Mouse (Mus musculus) ES-E14 (cell line): ENCODE results near the gene Fh1. TPM values are rescaled to one million over a fixed set of nuclear protein-coding genes. Genes with fewer than 3 reads are reported as not detected.
A peak's percentile ranks its signal among the peaks of the same experiment; 100 is the strongest.

Source experiments
- DNase-seq: peaks from one replicate; pipeline ENCODE4 v3.0.0-alpha.2; 2013; ENCODE audit warnings: low read depth, low spot score
- H3K27ac ChIP-seq: 2 replicates; pipeline ENCODE4 v1.5.1; 2012; ENCODE audit warnings: low read depth, mild to moderate bottlenecking, low read length, moderate library complexity, mixed read lengths; ENCODE audit not compliant: poor library complexity, insufficient read depth, severe bottlenecking
- H3K36me3 ChIP-seq: 2 replicates; pipeline ENCODE4 v1.6.1; 2012; ENCODE audit warnings: mild to moderate bottlenecking, low read length, moderate library complexity, mixed read lengths; ENCODE audit not compliant: control insufficient read depth, poor library complexity, insufficient read depth, severe bottlenecking
- H3K4me1 ChIP-seq, 2 experiments: fragments of 150-350 bp in 1 of 2; sonication (generic) in 1 of 2; 2 replicates each; pipeline ENCODE4 v1.6.1; 2012; ENCODE audit warnings: low read length in 2 of 2, mild to moderate bottlenecking in 1 of 2, mixed read lengths in 1 of 2; ENCODE audit not compliant: control insufficient read depth in 2 of 2, insufficient read depth in 2 of 2, poor library complexity in 1 of 2
- H3K4me3 ChIP-seq, 2 experiments: fragments of 150-350 bp in 1 of 2; sonication (generic) in 1 of 2; 2 replicates each; pipeline ENCODE4 v1.5.1; 2012; ENCODE audit warnings: low read length in 2 of 2, low read depth in 1 of 2, mild to moderate bottlenecking in 1 of 2, mixed read lengths in 1 of 2; ENCODE audit not compliant: insufficient read depth in 1 of 2, poor library complexity in 1 of 2, severe bottlenecking in 1 of 2
- H3K9ac ChIP-seq: 2 replicates; pipeline ENCODE4 v1.6.1; 2012; ENCODE audit warnings: low read depth, mild to moderate bottlenecking, low read length, mixed read lengths; ENCODE audit not compliant: poor library complexity, insufficient read depth, severe bottlenecking
- H3K9me3 ChIP-seq: fragments of 150-350 bp; sonication (generic); 2 replicates; pipeline ENCODE4 v1.6.1; 2012; ENCODE audit warnings: low read depth, mild to moderate bottlenecking, low read length; ENCODE audit not compliant: control insufficient read depth, insufficient read depth
- CHD2 ChIP-seq: IDR thresholded peaks from 2 replicates; pipeline ENCODE4 v1.6.1; 2014; ENCODE audit warnings: mild to moderate bottlenecking, low read depth, low read length, inconsistent platforms
- HCFC1 ChIP-seq: IDR thresholded peaks from 2 replicates; pipeline ENCODE4 v1.6.1; 2012; ENCODE audit warnings: low read length, inconsistent platforms, borderline replicate concordance; ENCODE audit not compliant: insufficient read depth
- MAFK ChIP-seq: IDR thresholded peaks from 2 replicates; pipeline ENCODE4 v1.6.1; 2014; ENCODE audit warnings: mild to moderate bottlenecking, low read depth, low read length, inconsistent platforms; ENCODE audit not compliant: insufficient read depth
- ZC3H11A ChIP-seq: IDR thresholded peaks from 2 replicates; pipeline ENCODE4 v1.6.1; 2012; ENCODE audit warnings: low read depth, mild to moderate bottlenecking, inconsistent platforms, low read length, borderline replicate concordance
- ZNF384 ChIP-seq: IDR thresholded peaks from 2 replicates; pipeline ENCODE4 v1.6.1; 2012; ENCODE audit warnings: low read depth, low read length, inconsistent platforms
- in situ Hi-C, 2 experiments: fragments of 600-800 bp; cut with MboI; formaldehyde crosslinking; loops; one replicate each; pipeline ENCODE4 v1.15.1; 2025; ENCODE audit warnings: low sequenced_read_pairs in 2 of 2, inconsistent platforms in 1 of 2; ENCODE audit not compliant: unreplicated experiment in 2 of 2
- total RNA-seq: library from RNA; depleted of rRNA; stranded (reverse); fragments of 300-350 nt; gene quantifications from 2 replicates; pipeline ENCODE4 v1.2.3, GENCODE M21; 2012

The Fh1 gene
- total RNA-seq, 1 experiment = 110 TPM

- Histone ChIP-seq H3K27ac (no peak overlapping the region), H3K4me3 (no peak overlapping the region), H3K9me3 (no peaks in the 10 kb centered on the region), H3K36me3 (no peaks in the 10 kb centered on the region), H3K4me1 (no peaks in the 10 kb centered on the region), H3K9ac (no peak overlapping the region)
- DNase-seq = no peak
- in situ Hi-C loops = no loop called here
- TF ChIP-seq MAFK (no peak), CHD2 (no peak), HCFC1 (no peak), ZNF384 (no peak), ZC3H11A (no peak)
These were observed 13.6 kb upstream of the Fh1 start for GRCm38 (mm10) chr1:175639072-175639471.

- Histone ChIP-seq H3K36me3 (no peaks in the 10 kb centered on the region), H3K27ac (no peak overlapping the region), H3K4me3 (no peak overlapping the region), H3K9ac (no peak overlapping the region), H3K4me1 (no peaks in the 10 kb centered on the region), H3K9me3 (no peaks in the 10 kb centered on the region)
- no peak for TF ChIP-seq ZC3H11A
- TF ChIP-seq HCFC1 = no peak
- no peak for TF ChIP-seq MAFK
- no peak for TF ChIP-seq CHD2
- TF ChIP-seq ZNF384 = no peak
- in situ Hi-C loops = no loop called here
- no peak for DNase-seq
These were observed 12.2 kb upstream of the Fh1 start for GRCm38 (mm10) chr1:175637677-175638076.

GRCm38 (mm10) chr1:175632470-175632869 lies 7.0 kb upstream of the Fh1 start:
- no peak overlapping the region for H3K9ac ChIP-seq
- peaks cover 0 to 2% of the 10 kb centered on the region in 2 experiments; a peak in 1 of 4 replicates for H3K4me1 ChIP-seq
- H3K36me3 ChIP-seq = no peaks in the 10 kb centered on the region
- H3K4me3 ChIP-seq = no peak overlapping the region
- in situ Hi-C loops = no loop called here
- H3K27ac ChIP-seq = no peak overlapping the region
- H3K9me3 ChIP-seq = no peaks in the 10 kb centered on the region
- no peak for TF ChIP-seq HCFC1
- no peak for TF ChIP-seq MAFK
- TF ChIP-seq CHD2 = no peak
- no peak for TF ChIP-seq ZNF384
- TF ChIP-seq ZC3H11A = no peak
- DNase-seq = no peak

- Histone ChIP-seq H3K4me3 (no peak overlapping the region), H3K9me3 (no peaks in the 10 kb centered on the region), H3K27ac (no peak overlapping the region), H3K4me1 (peaks cover 0 to 4% of the 10 kb centered on the region in 2 experiments; a peak in 1 of 4 replicates), H3K36me3 (no peaks in the 10 kb centered on the region), H3K9ac (no peak overlapping the region)
- no peak for TF ChIP-seq HCFC1
- no peak for TF ChIP-seq ZNF384
- TF ChIP-seq MAFK = no peak
- TF ChIP-seq CHD2 = no peak
- no peak for TF ChIP-seq ZC3H11A
- no peak for DNase-seq
- in situ Hi-C loops = no loop called here
These were observed 6.3 kb upstream of the Fh1 start for GRCm38 (mm10) chr1:175631721-175632221.

- no peak for DNase-seq
- peak; percentile 56; the same call in 1 of the 2 replicates for TF ChIP-seq MAFK
- TF ChIP-seq HCFC1 = no peak
- Histone ChIP-seq H3K27ac (no peak overlapping the region), H3K9ac (no peak overlapping the region), H3K36me3 (no peaks in the 10 kb centered on the region), H3K9me3 (no peaks in the 10 kb centered on the region), H3K4me1 (peaks cover 0 to 4% of the 10 kb centered on the region in 2 experiments; a peak in 1 of 4 replicates), H3K4me3 (no peak overlapping the region)
- in situ Hi-C loops = no loop called here
These were observed 5.6 kb upstream of the Fh1 start for GRCm38 (mm10) chr1:175631080-175631479.
